Mouse (Mus musculus): ENCODE measurements around the gene Mael. TPM values are rescaled to one million over a fixed set of nuclear protein-coding genes. Genes with fewer than 3 reads are reported as not detected.
A peak's percentile ranks its signal among the peaks of the same experiment; 100 is the strongest.

Gene Mael
- polyA plus RNA-seq, 1 experiment: 4.8 TPM

DNA sequence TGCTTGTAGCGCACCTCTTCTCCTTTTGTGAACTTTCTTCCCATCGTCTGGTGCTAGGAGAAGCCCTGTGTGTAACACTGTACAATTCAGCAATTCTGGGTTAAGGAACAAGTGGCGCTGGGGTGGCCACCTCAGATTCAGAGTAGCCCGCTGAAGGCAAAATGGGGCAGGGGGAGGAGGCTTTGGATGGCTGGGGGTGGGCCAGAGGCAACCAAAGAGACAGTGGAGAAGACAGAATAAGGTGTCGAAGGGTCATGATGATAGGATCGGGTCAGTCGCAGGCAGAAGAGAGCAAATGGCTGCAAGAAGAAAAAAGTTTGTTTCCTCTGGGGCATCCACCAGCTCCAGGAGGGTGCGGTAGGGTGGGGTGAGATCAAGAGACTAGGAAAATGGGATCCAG is 16.5 kb upstream of the Mael start:
- Histone ChIP-seq H3K4me1 (ENCODE audit: control insufficient read depth, insufficient read depth, low read length) (no peaks in the 10 kb centered on the region), H3K4me3 (ENCODE audit: low read depth, low read length) (no peak overlapping the region), H3K27me3 (ENCODE audit: control insufficient read depth, insufficient read depth, low read length, poor library complexity, severe bottlenecking) (peaks cover 25% of the 10 kb centered on the region), H3K9me3 (replicated peaks; ENCODE audit: control insufficient read depth, insufficient read depth, low read length, poor library complexity, severe bottlenecking) (no peaks in the 10 kb centered on the region), H3K9ac (ENCODE audit: low read depth, poor library complexity, severe bottlenecking) (no peak overlapping the region), H3K27ac (ENCODE audit: insufficient read depth, low read length) (no peak overlapping the region), H3K36me3 (ENCODE audit: control insufficient read depth, insufficient read depth, low read length, poor library complexity, severe bottlenecking) (no peaks in the 10 kb centered on the region)
- no peak for TF ChIP-seq POLR2A (IDR thresholded peaks at IDR 0.05; ENCODE audit: insufficient read depth, low read length)

DNA sequence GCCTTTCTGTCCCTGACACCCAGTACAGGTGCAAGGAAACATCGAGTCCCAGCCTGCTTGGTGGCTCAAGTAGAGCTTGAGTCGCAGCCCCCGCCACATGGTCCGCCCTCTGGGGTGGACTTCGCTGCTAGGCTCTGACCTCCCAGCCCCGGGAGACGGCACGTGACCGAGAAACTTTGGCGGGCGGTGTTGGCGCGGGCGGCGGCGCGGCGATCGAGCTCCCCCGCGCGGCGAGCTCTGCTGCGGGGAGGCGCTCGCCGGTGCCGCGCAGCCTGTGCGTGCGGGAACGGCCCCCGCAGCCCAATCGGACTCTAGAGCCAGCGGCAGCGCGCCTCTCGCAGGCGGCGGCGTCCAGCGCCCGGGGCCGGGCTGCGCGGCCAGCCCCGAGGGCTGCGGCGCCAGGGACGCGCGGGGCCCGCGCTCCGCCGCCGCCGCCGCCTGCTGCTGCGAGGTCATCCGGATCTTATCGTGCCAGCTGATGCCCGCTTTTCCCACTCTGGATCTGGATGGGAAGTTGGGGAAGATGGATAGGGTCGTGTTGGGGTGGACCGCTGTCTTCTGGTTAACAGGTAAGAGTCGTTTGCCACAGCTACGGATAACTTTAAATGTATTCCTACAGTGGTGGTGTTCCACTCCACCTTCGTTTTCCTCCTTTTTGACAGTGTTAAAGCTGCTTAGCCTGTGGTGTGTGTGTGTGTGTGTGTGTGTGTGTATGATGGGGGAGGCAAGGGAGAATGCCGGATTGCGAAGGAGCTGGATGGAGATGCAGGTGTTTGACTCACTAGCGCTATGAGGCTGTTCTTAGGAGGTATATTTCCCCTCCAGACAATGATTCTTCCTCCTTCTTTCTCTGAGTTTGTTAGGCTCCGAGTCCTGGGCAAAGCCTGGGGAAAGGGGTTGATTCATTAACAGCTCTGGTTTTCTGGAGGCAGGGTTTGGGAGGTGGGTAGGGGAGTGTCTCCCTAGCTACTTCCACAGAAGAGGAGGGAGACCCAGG is 15.6 kb upstream of the Mael start, which contains the start of gene Ildr2:
TSS of gene Ildr2 (plus strand) at position 242 of the 997 bp plus-strand sequence.
- Histone ChIP-seq H3K9me3 (replicated peaks; ENCODE audit: control insufficient read depth, insufficient read depth, low read length, poor library complexity, severe bottlenecking) (no peaks in the 10 kb centered on the region), H3K4me1 (ENCODE audit: control insufficient read depth, insufficient read depth, low read length) (no peaks in the 10 kb centered on the region), H3K36me3 (ENCODE audit: control insufficient read depth, insufficient read depth, low read length, poor library complexity, severe bottlenecking) (no peaks in the 10 kb centered on the region), H3K4me3 (ENCODE audit: low read depth, low read length) (peak within 1 kb of the TSS; percentile 61), H3K27me3 (ENCODE audit: control insufficient read depth, insufficient read depth, low read length, poor library complexity, severe bottlenecking) (peaks cover 25% of the 10 kb centered on the region), H3K9ac (ENCODE audit: low read depth, poor library complexity, severe bottlenecking) (peak within 1 kb of the TSS; percentile 70), H3K27ac (ENCODE audit: insufficient read depth, low read length) (no peak within 1 kb of the TSS)
- TF ChIP-seq CTCF (IDR thresholded peaks at IDR 0.05; ENCODE audit: low read depth, low read length) (no peak), POLR2A (IDR thresholded peaks at IDR 0.05; ENCODE audit: insufficient read depth, low read length) (no peak), EP300 (IDR thresholded peaks at IDR 0.05; ENCODE audit: insufficient read depth, low read depth, low read length) (no peak)

DNA sequence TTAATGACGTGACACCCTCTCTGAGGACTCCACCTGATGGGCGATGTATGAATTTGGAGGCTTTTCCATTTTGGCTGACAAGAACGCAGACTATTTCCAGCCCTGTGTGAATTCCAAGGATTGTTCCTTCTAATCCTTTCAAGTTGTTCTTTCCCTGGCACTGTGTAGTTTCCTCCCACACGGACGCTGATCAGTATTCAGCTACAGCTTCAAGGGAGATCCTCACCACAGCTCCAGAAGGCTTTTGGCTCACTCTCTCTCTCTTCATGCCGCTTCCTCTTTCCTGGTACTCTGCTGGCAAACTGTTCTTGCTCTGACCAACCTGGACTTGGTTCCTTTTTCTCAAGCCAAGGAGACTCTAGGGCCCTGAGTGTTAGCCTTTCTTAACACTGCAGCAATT is 5.7 kb upstream of the Mael start:
- Histone ChIP-seq H3K4me1 (ENCODE audit: control insufficient read depth, insufficient read depth, low read length) (no peaks in the 10 kb centered on the region), H3K36me3 (ENCODE audit: control insufficient read depth, insufficient read depth, low read length, poor library complexity, severe bottlenecking) (no peaks in the 10 kb centered on the region), H3K27me3 (ENCODE audit: control insufficient read depth, insufficient read depth, low read length, poor library complexity, severe bottlenecking) (peaks cover 2% of the 10 kb centered on the region; the same call in 1 of the 2 replicates), H3K4me3 (ENCODE audit: low read depth, low read length) (no peak overlapping the region), H3K9me3 (replicated peaks; ENCODE audit: control insufficient read depth, insufficient read depth, low read length, poor library complexity, severe bottlenecking) (no peaks in the 10 kb centered on the region), H3K27ac (ENCODE audit: insufficient read depth, low read length) (no peak overlapping the region), H3K9ac (ENCODE audit: low read depth, poor library complexity, severe bottlenecking) (no peak overlapping the region)
- TF ChIP-seq CTCF (IDR thresholded peaks at IDR 0.05; ENCODE audit: low read depth, low read length): no peak
- no peak for TF ChIP-seq POLR2A (IDR thresholded peaks at IDR 0.05; ENCODE audit: insufficient read depth, low read length)
- TF ChIP-seq EP300 (IDR thresholded peaks at IDR 0.05; ENCODE audit: insufficient read depth, low read depth, low read length): no peak

DNA sequence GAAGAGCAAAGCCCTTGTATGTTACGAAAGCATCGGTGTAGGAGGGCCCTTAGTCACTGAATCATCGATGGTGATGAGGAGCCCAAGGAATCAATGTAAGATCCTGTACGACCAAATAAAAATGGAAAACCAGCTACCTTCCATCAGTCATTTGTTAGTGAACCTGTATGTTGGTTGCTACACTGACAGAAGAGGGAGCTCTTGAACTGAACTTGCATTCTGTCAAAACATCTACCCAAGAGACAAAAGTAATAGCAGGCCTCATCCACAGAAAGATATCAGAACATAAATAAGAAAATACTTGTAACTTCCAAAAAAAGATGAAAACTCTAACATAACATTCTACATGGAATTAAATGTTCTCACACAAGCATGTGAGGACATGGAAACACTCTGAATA is 24.4 kb downstream of the Mael start:
- H3K36me3 ChIP-seq (ENCODE audit: control insufficient read depth, insufficient read depth, low read length, poor library complexity, severe bottlenecking): no peaks in the 10 kb centered on the region

DNA sequence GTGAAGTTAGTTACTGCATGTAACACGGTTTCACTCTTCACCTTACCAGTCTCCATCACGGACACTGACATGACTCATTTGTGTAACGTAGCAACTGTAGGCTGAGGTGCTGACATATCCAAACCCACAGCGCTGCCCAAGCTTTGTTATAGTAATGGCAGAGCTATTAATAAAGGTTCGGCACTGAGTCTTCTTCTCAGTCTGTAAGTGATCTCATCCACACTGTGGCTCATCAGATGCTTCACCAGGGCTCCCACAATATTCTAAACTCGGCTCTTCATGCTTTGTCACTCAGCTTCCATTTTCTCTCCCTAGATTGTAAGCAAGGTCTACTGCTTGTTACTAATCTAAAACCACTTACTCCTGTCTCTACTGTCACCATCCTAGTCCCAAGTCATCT is 29.2 kb downstream of the Mael start:
- Histone ChIP-seq H3K9ac (ENCODE audit: low read depth, poor library complexity, severe bottlenecking) (no peak overlapping the region), H3K27me3 (ENCODE audit: control insufficient read depth, insufficient read depth, low read length, poor library complexity, severe bottlenecking) (no peaks in the 10 kb centered on the region), H3K9me3 (replicated peaks; ENCODE audit: control insufficient read depth, insufficient read depth, low read length, poor library complexity, severe bottlenecking) (no peaks in the 10 kb centered on the region; the same call in 1 of the 2 replicates), H3K36me3 (ENCODE audit: control insufficient read depth, insufficient read depth, low read length, poor library complexity, severe bottlenecking) (no peaks in the 10 kb centered on the region), H3K4me3 (ENCODE audit: low read depth, low read length) (no peak overlapping the region), H3K27ac (ENCODE audit: insufficient read depth, low read length) (no peak overlapping the region), H3K4me1 (ENCODE audit: control insufficient read depth, insufficient read depth, low read length) (no peaks in the 10 kb centered on the region)
- no peak for TF ChIP-seq POLR2A (IDR thresholded peaks at IDR 0.05; ENCODE audit: insufficient read depth, low read length)
- no peak for TF ChIP-seq CTCF (IDR thresholded peaks at IDR 0.05; ENCODE audit: low read depth, low read length)
- TF ChIP-seq EP300 (IDR thresholded peaks at IDR 0.05; ENCODE audit: insufficient read depth, low read depth, low read length): no peak

More for the DNA sequence above, 24.4 kb downstream of the Mael start:
- no peaks in the 10 kb centered on the region for H3K9me3 ChIP-seq (replicated peaks; ENCODE audit: control insufficient read depth, insufficient read depth, low read length, poor library complexity, severe bottlenecking)
- no peak overlapping the region for H3K27ac ChIP-seq (ENCODE audit: insufficient read depth, low read length)
- no peak overlapping the region for H3K9ac ChIP-seq (ENCODE audit: low read depth, poor library complexity, severe bottlenecking)
- no peak overlapping the region for H3K4me3 ChIP-seq (ENCODE audit: low read depth, low read length)
- H3K4me1 ChIP-seq (ENCODE audit: control insufficient read depth, insufficient read depth, low read length): no peaks in the 10 kb centered on the region
- TF ChIP-seq EP300 (IDR thresholded peaks at IDR 0.05; ENCODE audit: insufficient read depth, low read depth, low read length) (no peak), CTCF (IDR thresholded peaks at IDR 0.05; ENCODE audit: low read depth, low read length) (no peak), POLR2A (IDR thresholded peaks at IDR 0.05; ENCODE audit: insufficient read depth, low read length) (no peak)
- no peaks in the 10 kb centered on the region for H3K27me3 ChIP-seq (ENCODE audit: control insufficient read depth, insufficient read depth, low read length, poor library complexity, severe bottlenecking)

DNA sequence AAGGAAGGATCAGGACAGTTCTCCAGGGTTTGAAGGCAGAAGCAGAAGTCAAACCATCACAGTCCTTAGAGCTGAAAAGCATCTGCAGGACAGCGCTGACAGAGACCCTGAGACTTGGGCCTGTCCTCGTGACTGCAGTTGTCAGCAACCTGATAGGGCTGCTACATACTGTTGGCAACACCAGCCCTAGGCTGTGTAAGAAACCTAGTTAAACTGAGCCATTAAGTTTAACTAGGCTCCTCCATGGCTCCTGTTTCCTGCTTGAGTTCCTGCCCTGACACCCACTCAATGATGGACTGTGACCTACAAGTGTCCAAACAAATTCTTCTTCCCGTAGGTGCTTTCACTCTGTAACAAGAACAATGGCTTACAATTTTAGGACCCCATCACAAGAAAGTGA is 33.4 kb downstream of the Mael start:
- no peaks in the 10 kb centered on the region for H3K36me3 ChIP-seq (ENCODE audit: control insufficient read depth, insufficient read depth, low read length, poor library complexity, severe bottlenecking)
- no peaks in the 10 kb centered on the region for H3K27me3 ChIP-seq (ENCODE audit: control insufficient read depth, insufficient read depth, low read length, poor library complexity, severe bottlenecking)
- H3K27ac ChIP-seq (ENCODE audit: insufficient read depth, low read length): no peak overlapping the region
- no peak for TF ChIP-seq POLR2A (IDR thresholded peaks at IDR 0.05; ENCODE audit: insufficient read depth, low read length)
- no peak for TF ChIP-seq EP300 (IDR thresholded peaks at IDR 0.05; ENCODE audit: insufficient read depth, low read depth, low read length)
- no peak for TF ChIP-seq CTCF (IDR thresholded peaks at IDR 0.05; ENCODE audit: low read depth, low read length)
- no peak overlapping the region for H3K4me3 ChIP-seq (ENCODE audit: low read depth, low read length)
- no peak overlapping the region for H3K9ac ChIP-seq (ENCODE audit: low read depth, poor library complexity, severe bottlenecking)
- no peaks in the 10 kb centered on the region for H3K4me1 ChIP-seq (ENCODE audit: control insufficient read depth, insufficient read depth, low read length)
- no peaks in the 10 kb centered on the region; the same call in 1 of the 2 replicates for H3K9me3 ChIP-seq (replicated peaks; ENCODE audit: control insufficient read depth, insufficient read depth, low read length, poor library complexity, severe bottlenecking)

All from ES-Bruce4 (cell line).